Mouse (Mus musculus) thymus, adult 2 months (tissue): Measurements from ENCODE around the gene Atp11a.

Experiments used
- CTCF ChIP-seq: fragments of 200-500 bp; IDR thresholded peaks from 2 replicates; pipeline ENCODE4 v1.5.1; 2012; ENCODE audit warnings: mild to moderate bottlenecking, control low read depth, low read length, moderate library complexity, borderline replicate concordance; ENCODE audit not compliant: control insufficient read depth, poor library complexity, insufficient read depth; ENCODE audit errors: extremely low read depth
- POLR2A ChIP-seq: fragments of 200-500 bp; IDR thresholded peaks from 2 replicates; pipeline ENCODE4 v1.6.1; 2012; ENCODE audit warnings: mild to moderate bottlenecking, low read length, control low read depth, moderate library complexity; ENCODE audit not compliant: control insufficient read depth, poor library complexity, insufficient read depth; ENCODE audit errors: extremely low read depth

DNA sequence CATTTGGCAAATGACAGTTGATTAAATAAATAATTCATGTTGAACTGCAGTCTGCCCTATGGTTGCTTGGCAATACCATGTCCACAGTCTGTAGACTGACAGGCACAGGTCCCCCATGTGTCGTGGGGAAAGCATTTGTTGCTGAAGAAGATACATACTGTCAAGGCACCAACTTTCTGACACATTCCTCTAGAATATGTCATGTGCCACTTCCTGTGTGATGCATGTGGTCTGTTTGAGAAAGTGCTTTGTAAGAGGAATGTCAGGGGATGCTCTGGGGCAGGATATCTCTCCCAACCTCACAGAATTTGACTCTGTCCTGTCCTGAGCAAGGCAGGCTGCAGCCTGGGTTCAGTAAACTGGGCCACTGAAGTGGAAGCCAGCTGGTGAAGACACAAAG lies 72.6 kb downstream of the Atp11a start:
- TF ChIP-seq CTCF (no peak), POLR2A (no peak)
